Mouse (Mus musculus) hindbrain, embryonic 16.5 days (tissue): Measurements from ENCODE around the gene Wbp1l. TPM values are rescaled to one million over a fixed set of nuclear protein-coding genes. Genes with fewer than 3 reads are reported as not detected.

Experiments
- ATAC-seq: fragments of 200-750 bp; cut with Nextera tagmentation; 2 replicates; pipeline ENCODE4 v1.8.0; 2017; ENCODE audit warnings: moderate TSS enrichment, moderate library complexity
- H3K27ac ChIP-seq: fragments of 300-500 bp; sonication (generic); 2 replicates; pipeline ENCODE4 v1.5.1; 2014; ENCODE audit warnings: low read depth, mild to moderate bottlenecking, control low read depth, low read length, moderate library complexity
- H3K27me3 ChIP-seq: fragments of 300-500 bp; sonication (generic); replicated peaks from 2 replicates; pipeline ENCODE4 v1.6.1; 2014; ENCODE audit warnings: low read length; ENCODE audit not compliant: control insufficient read depth, insufficient read depth
- H3K36me3 ChIP-seq: fragments of 300-500 bp; sonication (generic); 2 replicates; pipeline ENCODE4 v1.6.1; 2014; ENCODE audit warnings: mild to moderate bottlenecking, low read length, moderate library complexity, mixed read lengths; ENCODE audit not compliant: control insufficient read depth, insufficient read depth
- H3K4me1 ChIP-seq: fragments of 300-500 bp; sonication (generic); 2 replicates; pipeline ENCODE4 v1.6.1; 2014; ENCODE audit warnings: low read depth, low read length; ENCODE audit not compliant: control insufficient read depth, insufficient read depth
- H3K4me2 ChIP-seq: fragments of 300-500 bp; sonication (generic); 2 replicates; pipeline ENCODE4 v1.6.1; 2014; ENCODE audit warnings: mild to moderate bottlenecking, low read length, control low read depth, moderate library complexity
- H3K4me3 ChIP-seq: fragments of 300-500 bp; sonication (generic); 2 replicates; pipeline ENCODE4 v1.5.1; 2014; ENCODE audit warnings: mild to moderate bottlenecking, low read length, control low read depth, moderate library complexity
- H3K9ac ChIP-seq: fragments of 300-500 bp; sonication (generic); 2 replicates; pipeline ENCODE4 v1.6.1; 2014; ENCODE audit warnings: low read depth, mild to moderate bottlenecking, control low read depth, low read length, moderate library complexity
- H3K9me3 ChIP-seq: fragments of 300-500 bp; sonication (generic); 2 replicates; pipeline ENCODE4 v1.6.1; 2014; ENCODE audit warnings: mild to moderate bottlenecking, low read length, moderate library complexity; ENCODE audit not compliant: control insufficient read depth
- WGBS: fragments of 180-500 bp; shearing (Covaris S2); extraction: QIAGEN DNeasy Blood & Tissue Kit; methylation state at CpG from one replicate; pipeline ENCODE4 v1.1.7; 2014; 5-methylcytosine and 5-hydroxymethylcytosine counted together
- polyA plus RNA-seq: library from polyadenylated mRNA; unstranded; fragments of >200 nt; fragmentation: Nextera tagmentation; extraction: Ambion mirVana; gene quantifications from 2 replicates; pipeline ENCODE4 v1.2.1, GENCODE M21; 2015

The Wbp1l gene
- polyA plus RNA-seq, 1 experiment from 2014 or later = 32.0 TPM

GRCm38 (mm10) chr19:46623194-46623667, 24.3 kb downstream of the Wbp1l start:
- H3K9ac ChIP-seq = peak overlapping the region; percentile 19

GRCm38 (mm10) chr19:46623790-46624772, 25.2 kb downstream of the Wbp1l start:
- ATAC-seq = peak; percentile 58
- WGBS = 20% methylated on average over 19 of the region's 19 CpGs
- Histone ChIP-seq H3K27me3 (no peaks in the 10 kb centered on the region), H3K36me3 (no peaks in the 10 kb centered on the region), H3K27ac (peak overlapping the region; percentile 33; the same call in 1 of the 2 replicates), H3K9ac (peak overlapping the region; percentile 19; the same call in 1 of the 2 replicates), H3K4me2 (peak overlapping the region; percentile 43), H3K9me3 (no peaks in the 10 kb centered on the region), H3K4me1 (peaks cover 41% of the 10 kb centered on the region), H3K4me3 (peak overlapping the region; percentile 17; the same call in 1 of the 2 replicates)

More at GRCm38 (mm10) chr19:46623194-46623667, 24.3 kb downstream of the Wbp1l start:
- ATAC-seq = peak; percentile 57
- Histone ChIP-seq H3K27me3 (no peaks in the 10 kb centered on the region), H3K4me2 (peak overlapping the region; percentile 43), H3K36me3 (no peaks in the 10 kb centered on the region), H3K4me1 (peaks cover 46% of the 10 kb centered on the region), H3K9me3 (no peaks in the 10 kb centered on the region), H3K27ac (peak overlapping the region; percentile 39; the same call in 1 of the 2 replicates), H3K4me3 (peak overlapping the region; percentile 14; the same call in 1 of the 2 replicates)
- whole genome bisulfite sequencing = 5% methylated on average over 15 of the region's 16 CpGs

DNA sequence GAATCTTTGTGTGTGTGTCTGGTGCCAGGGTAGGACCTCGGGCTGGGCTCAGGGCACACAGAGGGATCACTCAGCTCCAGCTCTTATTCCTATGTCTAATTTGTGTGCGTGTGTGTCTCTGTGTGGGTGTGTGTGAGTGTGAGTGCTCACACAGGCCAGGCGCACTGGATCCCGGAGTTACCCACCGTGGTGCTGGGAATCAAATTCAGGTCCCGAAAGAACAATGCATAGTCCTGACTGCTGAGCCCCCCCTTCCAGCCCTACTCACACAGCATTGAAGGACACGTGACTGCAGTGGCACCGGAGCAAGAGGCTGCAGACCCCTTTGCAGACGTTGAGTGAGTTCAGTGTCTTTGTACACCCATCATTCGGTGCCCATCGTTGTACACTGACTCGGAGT, 26.1 kb downstream of the Wbp1l start:
- no peaks in the 10 kb centered on the region for H3K9me3 ChIP-seq
- ATAC-seq = no peak
- 92% methylated on average over 12 of the region's 12 CpGs for WGBS
- H3K36me3 ChIP-seq = no peaks in the 10 kb centered on the region
- H3K4me1 ChIP-seq = peaks cover 38% of the 10 kb centered on the region
- H3K27me3 ChIP-seq = no peaks in the 10 kb centered on the region
- H3K9ac ChIP-seq = no peak overlapping the region
- no peak overlapping the region for H3K4me2 ChIP-seq
- H3K27ac ChIP-seq = no peak overlapping the region
- H3K4me3 ChIP-seq = no peak overlapping the region

GRCm38 (mm10) chr19:46625519-46625918, 26.6 kb downstream of the Wbp1l start:
- Histone ChIP-seq H3K9ac (no peak overlapping the region), H3K4me3 (no peak overlapping the region), H3K27me3 (no peaks in the 10 kb centered on the region), H3K4me1 (peaks cover 33% of the 10 kb centered on the region), H3K4me2 (no peak overlapping the region), H3K9me3 (no peaks in the 10 kb centered on the region), H3K36me3 (no peaks in the 10 kb centered on the region), H3K27ac (no peak overlapping the region)
- no peak for ATAC-seq
- WGBS = 71% methylated on average over 10 of the region's 10 CpGs

DNA sequence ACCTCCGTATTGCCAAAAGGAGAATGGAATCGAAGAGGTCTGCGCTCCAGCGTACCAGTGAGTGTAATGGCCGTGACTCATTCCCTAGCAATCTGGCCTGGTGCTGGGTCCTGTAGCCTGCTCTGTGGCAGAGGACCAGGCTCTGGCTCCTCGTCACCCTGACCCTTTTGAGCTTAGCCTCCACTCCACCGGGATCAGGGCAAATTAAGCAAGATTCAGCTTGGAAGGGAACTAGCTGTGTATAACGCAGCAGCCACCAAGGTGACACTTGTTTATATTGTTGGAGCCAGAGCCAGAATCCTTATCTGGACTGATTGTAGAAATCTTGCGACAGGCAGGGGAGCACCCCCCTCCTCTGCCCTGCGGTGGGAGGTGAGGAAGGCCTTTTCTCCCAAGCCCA, 29.5 kb downstream of the Wbp1l start:
- no peaks in the 10 kb centered on the region for H3K36me3 ChIP-seq
- H3K27me3 ChIP-seq = no peaks in the 10 kb centered on the region
- ATAC-seq = no peak
- no peak overlapping the region for H3K4me2 ChIP-seq
- peaks cover 10% of the 10 kb centered on the region for H3K4me1 ChIP-seq
- 94% methylated on average over 10 of the region's 10 CpGs for WGBS
- H3K9me3 ChIP-seq = no peaks in the 10 kb centered on the region
- no peak overlapping the region for H3K9ac ChIP-seq
- no peak overlapping the region for H3K4me3 ChIP-seq
- H3K27ac ChIP-seq = no peak overlapping the region

GRCm38 (mm10) chr19:46629807-46630206, 30.9 kb downstream of the Wbp1l start:
- Histone ChIP-seq H3K9me3 (no peaks in the 10 kb centered on the region), H3K4me1 (no peaks in the 10 kb centered on the region), H3K36me3 (no peaks in the 10 kb centered on the region), H3K9ac (no peak overlapping the region), H3K4me2 (no peak overlapping the region), H3K27me3 (no peaks in the 10 kb centered on the region), H3K27ac (no peak overlapping the region; the same call in 1 of the 2 replicates), H3K4me3 (no peak overlapping the region)
- no peak for ATAC-seq
- 72% methylated on average over 9 of the region's 9 CpGs for WGBS

DNA sequence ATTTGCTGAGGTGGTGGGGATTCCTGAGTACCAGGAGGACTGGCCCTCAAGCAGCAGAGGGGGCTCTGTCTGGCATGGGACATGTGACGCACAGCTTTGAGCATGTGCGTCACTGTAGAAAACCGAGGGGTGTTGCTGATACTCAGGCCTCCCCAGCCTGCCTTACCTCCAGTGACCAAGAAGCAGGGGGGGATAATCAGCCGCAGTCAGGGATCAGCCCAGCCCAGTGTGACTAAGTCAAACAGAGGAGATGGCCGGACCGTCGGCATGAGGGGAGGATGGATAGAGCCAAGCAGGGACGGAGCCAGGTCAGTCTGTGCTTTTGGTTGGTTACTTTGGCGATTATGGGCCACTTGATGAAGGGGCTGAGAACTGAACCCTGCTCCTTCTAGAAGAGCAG, 32.8 kb downstream of the Wbp1l start:
- H3K9me3 ChIP-seq = no peaks in the 10 kb centered on the region
- H3K4me3 ChIP-seq = no peak overlapping the region
- H3K4me1 ChIP-seq = no peaks in the 10 kb centered on the region; the same call in 1 of the 2 replicates
- H3K27me3 ChIP-seq = no peaks in the 10 kb centered on the region
- 86% methylated on average over 9 of the region's 9 CpGs for WGBS
- H3K9ac ChIP-seq = no peak overlapping the region
- H3K36me3 ChIP-seq = no peaks in the 10 kb centered on the region
- no peak for ATAC-seq
- no peak overlapping the region for H3K27ac ChIP-seq
- H3K4me2 ChIP-seq = no peak overlapping the region

GRCm38 (mm10) chr19:46635766-46636165, 36.9 kb downstream of the Wbp1l start:
- Histone ChIP-seq H3K4me3 (no peak overlapping the region), H3K27me3 (no peaks in the 10 kb centered on the region), H3K4me2 (no peak overlapping the region), H3K9me3 (no peaks in the 10 kb centered on the region), H3K27ac (no peak overlapping the region), H3K9ac (no peak overlapping the region), H3K36me3 (no peaks in the 10 kb centered on the region), H3K4me1 (no peaks in the 10 kb centered on the region; the same call in none of the 2 replicates)
- 68% methylated on average over 9 of the region's 9 CpGs for WGBS
- no peak for ATAC-seq

- no peaks in the 10 kb centered on the region for H3K27me3 ChIP-seq
- WGBS = 78% methylated on average over 6 of the region's 6 CpGs
Measured at GRCm38 (mm10) chr19:46637598-46637997, 38.7 kb downstream of the Wbp1l start.

More at GRCm38 (mm10) chr19:46637598-46637997, 38.7 kb downstream of the Wbp1l start:
- no peak overlapping the region for H3K9ac ChIP-seq
- ATAC-seq = no peak
- no peak overlapping the region for H3K27ac ChIP-seq
- H3K9me3 ChIP-seq = no peaks in the 10 kb centered on the region
- no peak overlapping the region for H3K4me2 ChIP-seq
- no peaks in the 10 kb centered on the region for H3K36me3 ChIP-seq
- peaks cover 11% of the 10 kb centered on the region for H3K4me1 ChIP-seq
- H3K4me3 ChIP-seq = no peak overlapping the region
